Mouse (Mus musculus) E14TG2a.4 (cell line): ENCODE measurements at regions not wholly inside any gene's neighbourhood (a gene's known extent, or its start where the extent isn't known, plus 50 kb on each side); places are given as distances from the start of the nearest gene placed in this dataset.

Source experiments
- H3K27me3 ChIP-seq: 2 replicates; pipeline ENCODE4 v1.6.1; 2014; ENCODE audit warnings: low read length, control low read depth; ENCODE audit not compliant: insufficient read depth
- H3K36me3 ChIP-seq: 2 replicates; pipeline ENCODE4 v1.6.1; 2014; ENCODE audit warnings: low read length, control low read depth; ENCODE audit not compliant: insufficient read depth
- H3K4me1 ChIP-seq: replicated peaks from 2 replicates; pipeline ENCODE4 v1.6.1; 2014; ENCODE audit warnings: low read depth, low read length, control low read depth
- H3K4me3 ChIP-seq: replicated peaks from 2 replicates; pipeline ENCODE4 v1.5.1; 2014; ENCODE audit warnings: mild to moderate bottlenecking, low read length
- H3K9me3 ChIP-seq: 2 replicates; pipeline ENCODE4 v1.6.1; 2014; ENCODE audit warnings: low read length, control low read depth
- CTCF ChIP-seq: conservative IDR thresholded peaks from 2 replicates; pipeline ENCODE4 v1.5.1; 2014; ENCODE audit warnings: low read length
- NANOG ChIP-seq: IDR thresholded peaks from 2 replicates; pipeline ENCODE4 v1.6.1; 2014; ENCODE audit warnings: borderline replicate concordance, low read length, mixed read lengths
- POU5F1 ChIP-seq: IDR thresholded peaks from 2 replicates; pipeline ENCODE4 v1.6.1; 2014; ENCODE audit warnings: low read length, borderline replicate concordance

DNA sequence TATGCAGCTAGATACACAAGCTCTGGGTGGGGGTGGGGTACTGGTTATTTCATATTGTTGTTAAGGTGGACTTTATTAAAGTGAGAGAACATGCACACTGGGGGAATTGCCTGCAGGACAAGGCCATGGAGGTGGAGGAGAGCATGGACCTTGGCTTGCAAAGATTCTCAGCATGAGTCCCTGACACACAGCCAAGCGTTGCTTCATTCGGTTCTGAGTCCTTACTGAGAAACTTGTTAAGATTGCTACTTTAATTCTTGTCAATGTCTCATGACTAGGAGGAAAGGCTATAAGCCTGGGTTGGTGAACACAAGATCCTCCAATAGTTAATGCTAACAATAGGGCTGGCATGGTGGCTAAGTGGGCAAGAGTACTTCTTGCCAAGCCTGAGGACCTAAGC, 300.3 kb upstream of the Clnk start:
- Histone ChIP-seq H3K4me3 (no peak overlapping the region), H3K36me3 (no peaks in the 10 kb centered on the region), H3K9me3 (no peaks in the 10 kb centered on the region), H3K27me3 (no peaks in the 10 kb centered on the region), H3K4me1 (no peaks in the 10 kb centered on the region)
- TF ChIP-seq CTCF = no peak
- TF ChIP-seq POU5F1 = no peak
- no peak for TF ChIP-seq NANOG

DNA sequence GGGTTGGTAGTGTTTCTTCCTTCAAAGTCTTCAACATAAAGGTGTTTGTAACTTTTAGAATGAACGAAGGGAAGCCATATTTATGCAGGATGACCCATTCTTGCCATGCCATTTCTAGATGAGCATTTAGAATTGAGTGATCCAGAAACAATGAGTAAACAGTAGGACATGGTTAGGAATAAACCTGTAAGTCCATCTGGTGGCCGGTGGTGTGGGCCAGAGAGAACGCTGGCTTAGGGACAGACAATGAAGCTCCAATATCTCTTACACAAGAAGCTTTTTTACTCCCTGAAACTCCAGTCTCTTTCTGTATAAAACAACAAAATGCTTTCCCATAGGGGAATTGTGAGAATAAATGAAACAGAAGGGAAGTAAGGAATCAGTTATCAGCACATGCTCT, 296.9 kb upstream of the Clnk start:
- Histone ChIP-seq H3K4me1 (no peaks in the 10 kb centered on the region), H3K27me3 (no peaks in the 10 kb centered on the region), H3K9me3 (no peaks in the 10 kb centered on the region), H3K4me3 (no peak overlapping the region), H3K36me3 (no peaks in the 10 kb centered on the region)
- TF ChIP-seq CTCF (no peak), NANOG (no peak), POU5F1 (no peak)

DNA sequence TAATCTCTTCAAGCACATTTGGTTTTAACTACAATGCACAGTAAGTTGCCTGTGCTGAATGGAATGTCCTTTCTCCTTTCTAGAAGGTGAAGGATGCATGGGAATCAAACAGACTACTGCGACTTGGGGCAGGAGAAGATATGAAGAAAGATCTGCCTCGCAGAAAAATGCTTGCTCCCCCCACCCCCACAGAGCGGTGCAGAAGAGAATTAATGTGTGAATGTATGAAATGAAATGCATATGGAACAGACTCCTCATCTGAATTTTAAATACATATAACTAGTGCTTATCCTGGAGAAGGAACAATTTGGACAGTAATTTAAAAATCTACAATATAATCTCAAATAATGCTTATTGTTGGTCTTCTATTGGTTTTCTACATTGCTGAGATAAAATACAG, 283.0 kb upstream of the Clnk start:
- Histone ChIP-seq H3K27me3 (no peaks in the 10 kb centered on the region), H3K4me1 (no peaks in the 10 kb centered on the region), H3K36me3 (no peaks in the 10 kb centered on the region), H3K4me3 (no peak overlapping the region), H3K9me3 (no peaks in the 10 kb centered on the region)
- no peak for TF ChIP-seq CTCF
- no peak for TF ChIP-seq NANOG
- no peak for TF ChIP-seq POU5F1

DNA sequence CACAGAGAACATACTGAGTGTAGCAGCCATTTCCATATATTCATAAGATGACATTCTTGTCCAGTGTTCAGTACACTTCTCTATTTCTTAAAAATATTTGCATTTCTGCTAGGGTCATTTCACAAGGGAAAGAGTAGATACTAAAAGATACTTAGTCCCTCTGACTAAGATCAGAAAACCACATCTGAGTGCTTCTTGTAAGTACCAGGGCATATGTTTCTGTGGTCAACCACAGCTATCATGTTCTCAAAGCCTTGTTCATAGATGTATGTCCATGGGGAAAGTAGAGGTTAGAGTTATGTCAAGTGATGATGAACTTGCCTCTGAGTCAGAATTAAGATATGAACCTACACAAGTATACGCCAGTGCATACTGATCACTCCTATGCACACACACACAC, 279.2 kb upstream of the Clnk start:
- no peak for TF ChIP-seq CTCF
- no peak for TF ChIP-seq NANOG
- TF ChIP-seq POU5F1 = no peak
- Histone ChIP-seq H3K27me3 (no peaks in the 10 kb centered on the region), H3K4me1 (no peaks in the 10 kb centered on the region), H3K9me3 (no peaks in the 10 kb centered on the region), H3K36me3 (no peaks in the 10 kb centered on the region), H3K4me3 (no peak overlapping the region)

DNA sequence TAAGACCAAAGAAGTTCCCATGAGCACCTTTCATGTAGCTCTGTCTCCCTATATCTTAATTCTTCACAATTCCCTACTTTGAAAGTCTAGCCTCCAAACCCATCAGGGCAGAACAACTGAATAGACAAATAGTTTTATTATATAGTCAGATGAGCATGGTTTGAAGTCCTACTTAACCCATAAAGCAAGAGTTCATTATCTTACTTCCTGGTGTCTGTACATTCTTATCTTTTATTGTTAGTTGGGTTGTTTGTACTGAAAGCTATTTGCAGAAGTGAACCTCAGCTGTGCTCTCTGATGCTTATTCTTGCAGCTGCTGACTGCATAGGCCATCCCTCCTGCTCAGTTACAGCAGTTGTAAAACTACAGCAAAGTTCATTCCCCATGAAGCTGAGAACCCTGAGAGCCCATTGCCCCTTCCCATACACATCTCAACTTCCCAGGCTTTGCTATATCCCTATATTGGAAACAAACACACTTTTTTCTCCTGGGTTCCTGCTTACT, 276.7 kb upstream of the Clnk start:
- H3K36me3 ChIP-seq = no peaks in the 10 kb centered on the region
- H3K27me3 ChIP-seq = no peaks in the 10 kb centered on the region
- H3K4me3 ChIP-seq = no peak overlapping the region
- no peak for TF ChIP-seq NANOG
- no peak for TF ChIP-seq POU5F1
- TF ChIP-seq CTCF = no peak
- no peaks in the 10 kb centered on the region for H3K4me1 ChIP-seq
- H3K9me3 ChIP-seq = no peaks in the 10 kb centered on the region

DNA sequence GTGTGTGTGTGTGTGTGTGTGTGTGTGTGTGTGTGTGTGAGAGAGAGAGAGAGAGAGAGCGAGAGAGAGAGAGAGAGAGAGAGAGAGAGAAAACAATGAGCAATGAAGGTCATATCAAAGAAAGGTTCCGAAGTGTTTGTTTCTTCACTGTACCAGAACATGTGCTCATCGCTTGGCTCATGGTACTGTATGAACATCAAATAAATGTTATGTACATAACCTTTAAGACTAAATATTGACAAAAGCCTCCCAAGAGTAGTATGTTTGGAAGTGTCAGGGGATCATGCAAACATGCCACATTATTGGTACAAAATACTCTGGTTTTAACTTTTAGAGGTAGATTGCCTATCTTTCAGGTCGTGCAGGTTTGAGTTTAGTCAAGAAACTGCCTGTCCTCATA, 275.3 kb upstream of the Clnk start:
- Histone ChIP-seq H3K36me3 (no peaks in the 10 kb centered on the region), H3K4me1 (no peaks in the 10 kb centered on the region), H3K4me3 (no peak overlapping the region), H3K9me3 (no peaks in the 10 kb centered on the region), H3K27me3 (no peaks in the 10 kb centered on the region)
- TF ChIP-seq NANOG (no peak), CTCF (no peak), POU5F1 (no peak)

DNA sequence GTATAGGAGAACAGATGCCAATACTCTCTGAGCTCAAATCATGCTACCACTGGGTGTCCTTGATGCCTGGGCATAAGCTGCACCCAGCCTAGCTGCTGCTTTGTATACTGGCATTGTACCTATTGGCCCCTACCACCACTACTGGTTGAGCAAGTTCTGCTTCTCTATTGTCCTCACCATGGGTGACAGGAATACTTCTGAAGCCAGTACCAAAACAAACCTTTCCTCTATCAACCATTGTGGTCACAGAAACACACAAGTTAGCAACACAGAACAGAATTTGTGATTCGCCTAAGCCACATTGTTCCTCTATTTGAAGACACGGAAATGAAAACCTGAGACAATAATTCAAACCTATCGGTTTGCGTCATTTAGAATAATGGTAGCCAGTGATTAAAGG, 274.3 kb upstream of the Clnk start:
- Histone ChIP-seq H3K4me1 (no peaks in the 10 kb centered on the region), H3K36me3 (no peaks in the 10 kb centered on the region), H3K9me3 (no peaks in the 10 kb centered on the region), H3K27me3 (no peaks in the 10 kb centered on the region), H3K4me3 (no peak overlapping the region)
- TF ChIP-seq CTCF (no peak), POU5F1 (no peak), NANOG (no peak)

DNA sequence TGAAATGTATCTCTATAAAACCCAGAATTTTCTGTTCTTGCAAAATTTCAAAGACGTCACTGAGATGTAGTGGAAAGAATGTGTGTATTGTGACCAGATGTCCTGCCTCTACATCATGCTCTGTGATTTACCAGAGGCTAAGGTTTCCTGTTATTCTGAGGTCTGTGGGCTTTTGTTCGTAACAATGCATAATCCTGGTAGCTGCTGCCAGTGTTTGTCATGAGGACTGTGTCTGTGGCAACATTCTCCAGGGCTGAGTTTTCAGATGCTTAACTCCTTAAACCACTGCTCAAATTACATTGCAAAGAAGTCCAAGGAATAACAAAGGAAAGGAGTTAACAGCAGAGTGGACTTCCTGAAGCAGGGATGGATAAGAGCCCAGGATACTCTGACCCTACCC, 269.0 kb upstream of the Clnk start:
- Histone ChIP-seq H3K36me3 (no peaks in the 10 kb centered on the region), H3K4me3 (no peak overlapping the region), H3K9me3 (no peaks in the 10 kb centered on the region), H3K27me3 (no peaks in the 10 kb centered on the region), H3K4me1 (no peaks in the 10 kb centered on the region)
- TF ChIP-seq POU5F1 (no peak), NANOG (no peak), CTCF (no peak)

DNA sequence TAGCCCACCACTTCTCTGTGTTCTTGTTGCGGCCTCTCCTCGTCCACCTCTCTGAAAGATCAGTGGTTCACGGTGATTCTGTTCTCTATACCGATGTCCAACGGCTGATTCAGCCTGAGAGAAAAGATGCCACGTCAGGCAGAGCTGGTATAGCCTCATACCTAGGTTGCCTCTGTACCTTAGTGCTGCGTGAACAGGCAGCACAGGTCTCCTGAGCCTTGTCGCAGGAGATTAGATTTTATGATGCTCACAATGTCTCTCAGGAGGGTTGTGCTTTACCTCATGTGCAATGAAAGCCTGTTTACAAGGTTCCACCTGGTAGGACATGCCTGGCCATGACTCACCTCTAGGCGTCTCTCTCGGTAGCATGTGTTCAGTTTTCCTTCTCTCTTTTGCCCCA, 267.6 kb upstream of the Clnk start:
- no peaks in the 10 kb centered on the region for H3K9me3 ChIP-seq
- TF ChIP-seq POU5F1 (no peak), CTCF (no peak), NANOG (no peak)
- no peaks in the 10 kb centered on the region for H3K27me3 ChIP-seq
- no peak overlapping the region for H3K4me3 ChIP-seq
- no peaks in the 10 kb centered on the region for H3K36me3 ChIP-seq
- no peaks in the 10 kb centered on the region for H3K4me1 ChIP-seq

DNA sequence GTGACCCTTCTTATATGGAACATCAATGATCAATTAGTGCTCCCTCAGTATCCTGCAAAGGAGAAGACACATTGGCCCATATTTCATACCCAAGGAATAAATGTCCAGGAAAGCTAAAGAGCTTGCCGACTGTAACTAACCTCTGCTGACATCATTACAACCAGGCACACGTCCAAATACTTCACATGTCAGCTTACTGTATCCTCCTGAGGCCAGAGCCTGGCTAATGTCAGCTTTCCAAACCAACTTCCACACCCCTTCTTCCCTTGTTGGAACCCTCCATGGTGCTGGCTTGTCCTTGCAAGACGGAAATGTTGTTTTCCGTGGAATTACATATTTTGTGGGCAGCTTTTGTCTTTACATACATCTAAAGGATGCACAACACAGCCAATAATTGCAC, 267.0 kb upstream of the Clnk start:
- H3K4me3 ChIP-seq = no peak overlapping the region
- no peaks in the 10 kb centered on the region for H3K9me3 ChIP-seq
- no peaks in the 10 kb centered on the region for H3K36me3 ChIP-seq
- TF ChIP-seq CTCF = no peak
- TF ChIP-seq NANOG = no peak
- TF ChIP-seq POU5F1 = no peak
- H3K4me1 ChIP-seq = no peaks in the 10 kb centered on the region
- no peaks in the 10 kb centered on the region for H3K27me3 ChIP-seq
